Mouse (Mus musculus): ENCODE measurements at regions not wholly inside any gene's neighbourhood (a gene's known extent, or its start where the extent isn't known, plus 50 kb on each side); places are given as distances from the start of the nearest gene placed in this dataset.

DNA sequence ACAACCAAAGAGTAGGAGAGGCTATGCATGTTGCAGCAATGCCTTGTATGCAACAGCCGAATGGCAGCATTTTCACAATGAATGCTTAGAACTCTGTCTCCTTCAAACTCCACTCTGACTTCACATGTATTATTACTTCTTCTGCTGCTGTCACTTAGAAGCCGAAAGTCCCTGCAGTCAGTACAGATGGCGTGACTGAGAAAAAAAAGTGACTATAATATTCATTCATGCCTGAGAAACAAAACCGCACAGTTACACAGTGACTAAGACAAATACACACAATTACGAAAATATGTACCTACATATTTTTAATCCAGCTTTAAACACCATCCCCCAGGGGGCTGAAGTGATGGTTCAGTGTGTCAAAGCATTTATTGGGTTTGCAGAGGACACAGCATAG is 154.8 kb upstream of the Pitx2 start:
- DNase-seq, result no peak

DNA sequence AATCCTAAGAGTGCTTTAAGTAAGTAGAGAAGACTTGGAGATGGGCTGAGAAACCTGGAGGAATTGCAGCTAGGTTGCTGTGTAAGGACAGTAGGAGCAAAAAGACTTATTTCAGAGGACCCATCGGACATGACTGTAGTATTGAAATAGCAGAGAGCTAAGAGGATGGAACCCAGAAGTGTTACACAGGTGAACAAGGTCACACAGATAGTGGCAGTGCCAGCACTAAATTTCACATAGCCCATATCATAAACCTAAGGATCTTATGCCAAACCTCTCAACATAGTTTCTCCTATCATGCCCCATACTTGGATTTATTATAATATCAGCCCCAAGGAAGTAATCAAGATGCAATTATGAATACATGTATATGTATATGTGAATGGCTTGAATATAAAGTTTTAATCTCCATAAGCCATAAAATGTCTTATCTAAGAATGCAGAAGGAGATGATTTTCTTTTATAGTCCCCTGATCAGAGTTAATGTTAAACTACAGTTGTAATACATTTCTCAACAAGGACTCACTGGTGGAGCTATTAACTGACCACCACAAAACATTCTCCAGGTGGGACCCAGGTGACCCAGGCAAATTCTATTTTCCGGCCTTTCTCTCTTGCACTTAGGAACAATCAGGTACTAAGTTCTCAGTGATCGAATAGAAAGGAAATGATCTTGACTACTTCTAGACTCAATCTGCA is 149.6 kb upstream of the Pitx2 start:
- DNase-seq, result no peak

DNA sequence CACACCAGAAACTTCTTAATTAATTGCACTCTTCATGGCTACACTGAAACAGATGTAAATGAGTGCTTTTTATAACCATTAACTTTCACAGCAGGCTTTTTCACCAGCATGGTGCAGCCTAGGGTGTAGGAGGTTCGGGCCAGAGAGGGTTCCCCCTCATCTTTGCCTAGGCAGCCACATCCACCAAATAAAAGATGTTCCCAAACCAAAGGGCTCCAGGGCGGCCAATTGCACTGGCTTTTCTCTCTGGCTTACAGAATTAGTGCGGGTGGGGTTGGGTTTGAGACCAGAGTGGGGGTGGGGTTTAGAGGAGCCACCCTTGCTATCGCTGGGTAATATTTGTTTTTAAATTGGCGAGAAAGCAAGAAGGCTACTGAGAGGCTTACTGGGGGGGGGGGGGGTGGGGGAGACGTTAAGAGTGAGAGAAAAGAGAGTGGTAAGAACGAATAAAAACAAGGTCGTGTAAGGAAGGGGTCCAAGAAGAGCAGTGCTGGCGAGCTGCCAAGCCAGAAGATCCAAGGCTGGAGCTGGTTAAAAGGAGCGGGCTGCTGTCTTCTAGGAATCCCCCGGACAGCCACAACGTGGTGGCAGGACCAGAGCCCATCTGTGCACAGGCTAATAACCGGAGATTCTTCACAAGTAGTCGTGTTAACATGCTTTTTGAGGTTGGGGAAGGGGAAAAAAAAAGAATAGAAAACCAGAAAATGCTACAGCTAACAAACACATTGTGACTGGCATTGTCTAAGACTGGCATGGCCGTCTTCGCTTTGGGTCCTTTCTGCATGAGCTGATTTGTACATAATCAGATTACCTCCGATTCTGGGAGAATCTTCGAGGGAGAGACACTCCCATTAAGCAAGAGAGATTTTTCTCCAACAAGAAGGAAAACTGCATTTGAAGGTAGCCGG is 134.0 kb upstream of the Pitx2 start:
- DNase-seq, result peak; percentile 10 to 31

DNA sequence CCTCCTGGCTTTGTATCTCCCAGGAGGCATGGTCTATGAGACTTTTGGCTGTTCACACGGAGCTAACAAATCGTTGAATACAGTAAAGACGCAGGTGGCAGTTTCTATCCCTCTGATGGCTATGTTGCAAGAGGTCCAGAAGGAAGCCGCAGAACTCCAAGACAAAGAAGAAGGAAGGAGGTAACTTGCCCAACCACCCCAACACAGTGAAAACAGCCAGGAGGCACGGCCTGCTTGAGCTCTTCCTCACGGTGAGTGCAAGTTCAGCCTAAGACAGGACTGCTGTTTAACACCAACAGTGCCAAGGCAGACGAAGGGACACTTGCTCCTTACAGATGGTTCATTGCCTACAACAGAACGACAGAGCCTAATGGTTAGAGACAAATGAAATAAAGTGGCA is 130.0 kb upstream of the Pitx2 start:
- no peak for DNase-seq

DNA sequence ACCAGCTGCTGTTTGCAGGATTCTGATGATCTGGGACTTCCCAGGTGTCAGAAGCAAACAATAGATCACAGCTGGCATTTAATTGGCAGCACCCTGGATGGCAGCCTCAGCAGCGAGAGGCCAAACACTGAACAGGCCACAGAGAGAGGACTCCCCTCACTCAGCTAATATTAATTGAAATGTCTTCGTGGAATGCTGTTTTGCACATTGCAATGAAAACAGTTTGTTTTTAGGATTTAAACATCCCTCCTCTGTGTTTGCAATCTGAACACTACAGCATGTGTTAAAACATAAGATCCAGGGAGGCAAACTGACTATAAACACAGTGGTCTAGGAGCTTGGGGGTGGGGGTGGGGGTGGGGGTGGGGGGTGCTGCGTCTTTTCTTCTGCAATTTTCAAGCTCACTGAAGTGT is 129.2 kb upstream of the Pitx2 start:
- no peak for DNase-seq

DNA sequence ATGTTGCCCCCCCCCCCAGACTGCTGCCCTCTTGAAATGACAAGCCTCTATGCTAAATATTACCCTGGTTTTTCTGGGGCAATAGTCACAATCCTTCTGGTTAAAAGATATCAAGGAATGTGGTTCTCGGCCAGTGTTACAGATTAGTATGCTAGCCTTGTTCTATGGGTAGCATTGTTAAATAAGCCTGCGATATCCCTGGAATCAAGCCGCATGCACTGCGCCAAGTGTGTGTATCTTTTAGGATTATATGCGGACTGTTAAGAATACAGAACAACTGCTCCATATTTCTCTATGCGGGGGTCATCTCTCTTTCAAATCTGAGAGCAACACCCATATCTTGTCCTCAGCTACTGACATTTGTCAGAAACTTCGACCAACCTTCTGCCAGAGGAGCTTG is 128.7 kb upstream of the Pitx2 start:
- DNase-seq, result no peak

DNA sequence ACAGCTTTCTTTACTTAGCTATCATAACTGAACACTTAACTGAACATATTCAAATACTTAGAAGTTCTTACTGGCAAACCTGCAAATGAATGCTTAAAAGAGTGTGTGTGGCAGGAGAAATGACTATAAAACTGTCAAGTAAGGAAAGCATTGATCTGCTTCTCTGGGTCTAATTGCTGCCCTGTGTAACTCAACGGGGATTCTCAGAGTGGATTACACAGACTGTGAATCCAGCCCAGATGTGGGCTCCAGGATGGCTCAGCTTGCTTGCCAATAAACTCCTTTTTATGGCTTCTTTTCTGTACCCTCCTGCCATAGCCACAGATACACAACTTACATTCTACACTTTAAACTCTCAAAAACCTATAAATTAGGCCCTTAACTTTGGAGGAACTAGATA is 123.3 kb upstream of the Pitx2 start:
- DNase-seq, result no peak

DNA sequence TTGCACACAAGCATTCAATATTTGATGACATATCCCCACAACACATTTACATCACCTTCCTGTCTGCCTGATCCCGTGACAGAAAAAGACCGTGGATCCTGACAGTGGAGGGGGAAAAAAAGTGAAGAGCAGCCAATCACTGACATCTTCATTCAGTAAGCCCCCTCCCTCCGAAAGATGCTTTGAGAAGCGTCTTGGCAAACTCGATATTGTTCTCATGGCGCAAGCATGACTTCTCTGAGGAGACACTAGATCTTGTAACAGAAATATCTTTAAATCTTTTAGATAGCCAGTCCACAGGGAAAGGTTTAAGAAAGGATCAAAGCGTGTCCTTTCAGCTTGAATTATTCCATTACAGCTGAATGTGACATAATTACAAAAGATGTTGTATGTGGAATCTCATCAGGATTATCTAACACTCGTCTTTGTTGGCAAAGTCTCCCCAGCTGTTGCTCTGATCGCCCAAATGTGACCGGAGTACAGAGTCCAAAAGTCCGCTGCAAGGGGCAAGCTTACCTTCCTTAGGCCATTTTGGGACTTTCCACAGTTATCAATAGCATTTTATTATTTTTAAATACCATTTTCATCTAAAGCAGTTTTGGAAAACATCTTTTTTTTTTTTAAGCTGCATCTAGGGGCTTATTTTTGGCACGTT is 95.8 kb upstream of the Pitx2 start:
- no peak for DNase-seq

DNA sequence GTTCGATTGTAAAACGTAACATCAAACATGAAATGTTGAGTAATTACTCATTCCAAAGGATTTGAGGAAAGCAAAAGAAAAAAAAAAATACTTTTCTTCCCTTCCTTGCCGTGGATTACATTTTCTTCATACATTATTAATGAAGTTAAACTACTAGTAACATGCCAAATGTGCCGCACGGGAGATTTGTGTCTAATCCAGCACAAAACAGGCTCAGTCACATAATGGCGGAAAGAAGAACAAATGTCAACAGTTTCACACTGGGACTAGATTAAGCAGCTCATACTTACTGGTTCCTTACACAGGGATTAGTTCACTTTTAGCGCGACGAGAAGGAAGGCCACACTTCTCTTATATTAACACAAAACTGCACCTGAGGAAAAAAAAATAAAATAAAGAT is 94.9 kb upstream of the Pitx2 start:
- DNase-seq, result no peak

DNA sequence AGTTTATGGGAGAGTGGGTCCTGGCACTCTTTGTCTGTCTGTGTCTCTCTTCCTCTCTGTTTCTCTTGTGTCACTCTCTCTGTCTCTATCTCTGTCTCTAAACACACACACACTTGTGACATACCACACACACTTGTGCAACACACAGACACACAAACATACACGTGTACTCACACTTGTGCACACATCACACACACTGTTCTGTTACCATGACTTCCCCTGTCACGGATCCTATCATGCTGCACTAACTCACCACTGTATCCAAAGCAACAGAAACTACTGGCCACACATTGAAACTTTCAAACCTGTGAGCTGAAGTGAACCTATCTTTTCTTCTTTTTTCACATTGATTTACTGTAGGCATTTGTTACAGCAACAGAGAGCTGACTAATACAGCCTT is 93.5 kb upstream of the Pitx2 start:
- DNase-seq, result no peak

DNA sequence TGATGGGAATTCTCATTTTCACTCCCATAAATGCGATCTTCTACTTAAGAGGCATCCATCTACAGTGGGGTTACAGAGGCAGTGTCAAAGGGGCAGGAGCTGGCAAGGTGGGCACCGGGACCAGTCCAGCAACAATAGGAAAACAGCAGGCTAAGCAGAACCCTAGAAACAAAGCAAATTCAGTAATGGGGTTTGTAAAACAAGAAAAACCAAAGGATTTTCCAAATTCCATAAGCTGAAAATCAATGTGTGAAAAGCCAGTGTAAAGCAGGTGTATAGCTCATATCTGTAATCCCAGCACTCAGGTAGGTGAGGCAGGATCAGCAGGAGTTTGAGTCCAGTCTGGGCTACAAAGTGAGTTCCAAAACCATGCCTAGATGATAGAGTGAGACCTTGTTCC is 69.2 kb upstream of the Pitx2 start:
- no peak for DNase-seq

DNA sequence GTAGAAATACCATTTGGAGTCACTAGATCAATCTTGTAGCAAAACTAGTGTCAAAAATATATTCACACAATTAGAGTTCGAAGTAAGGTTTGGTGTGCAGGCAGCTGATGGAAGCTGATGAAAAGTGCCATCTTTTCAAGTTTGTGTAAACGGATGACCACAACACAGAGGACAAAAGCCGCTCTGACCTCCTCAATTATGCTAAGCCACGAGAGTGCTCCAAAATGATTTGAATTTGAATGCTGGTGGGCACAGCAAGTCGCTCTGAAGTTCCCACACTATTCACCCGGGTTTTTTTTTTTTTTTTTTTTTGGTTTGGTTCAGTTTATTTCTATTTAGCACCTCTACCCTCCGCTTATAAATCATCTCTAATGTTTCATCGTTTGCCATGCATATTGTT is 68.5 kb upstream of the Pitx2 start:
- no peak for DNase-seq

DNA sequence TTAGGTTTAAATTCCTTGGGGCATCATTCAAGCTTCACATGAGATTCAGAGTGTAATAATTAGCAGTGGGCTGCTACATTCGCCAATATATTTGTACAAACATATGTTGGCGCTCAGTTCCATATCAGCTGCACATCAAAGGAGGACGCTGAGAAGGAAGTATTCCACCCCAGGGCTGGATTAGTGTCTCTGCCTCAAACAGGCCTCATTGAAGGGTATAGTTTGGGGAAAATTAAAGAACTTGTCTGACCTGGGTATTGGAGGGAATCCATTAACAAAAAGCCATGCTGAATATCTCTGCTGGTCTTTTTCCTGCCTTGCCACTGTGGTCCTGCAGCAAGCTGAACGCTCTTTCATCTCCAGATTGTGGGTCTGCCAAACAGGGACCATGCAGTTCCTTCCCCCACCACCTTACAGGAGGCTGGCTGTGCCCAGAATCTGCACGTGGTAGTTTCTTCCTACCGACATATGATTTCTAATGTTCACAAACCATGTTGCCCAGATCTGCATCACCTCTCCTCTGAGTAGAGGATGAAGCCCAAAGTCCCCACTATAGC is 67.7 kb upstream of the Pitx2 start:
- no peak for DNase-seq

Measured in cerebellum, postnatal 25 days (tissue).